Mouse (Mus musculus) limb, embryonic 10.5 days (tissue): Measurements from ENCODE around the gene Rspo3. TPM values are rescaled to one million over a fixed set of nuclear protein-coding genes. Genes with fewer than 3 reads are reported as not detected.

Experiments used
- DNase-seq: peaks from one replicate; pipeline ENCODE4 v3.0.0-alpha.2; 2017; ENCODE audit warnings: low spot score
- H3K27ac ChIP-seq: fragments of 300-500 bp; sonication (generic); 2 replicates; pipeline ENCODE4 v1.5.1; 2016; ENCODE audit warnings: mild to moderate bottlenecking
- H3K27me3 ChIP-seq: fragments of 300-500 bp; sonication (generic); 2 replicates; pipeline ENCODE4 v1.6.1; 2016; ENCODE audit warnings: low read depth, mild to moderate bottlenecking; ENCODE audit not compliant: poor library complexity, severe bottlenecking
- H3K36me3 ChIP-seq: fragments of 300-500 bp; sonication (generic); 2 replicates; pipeline ENCODE4 v1.6.1; 2016; ENCODE audit warnings: mild to moderate bottlenecking, moderate library complexity
- H3K4me1 ChIP-seq: fragments of 300-500 bp; sonication (generic); 2 replicates; pipeline ENCODE4 v1.6.1; 2016
- H3K4me3 ChIP-seq: fragments of 300-500 bp; sonication (generic); 2 replicates; pipeline ENCODE4 v1.5.1; 2016; ENCODE audit warnings: mild to moderate bottlenecking, moderate library complexity
- H3K9me3 ChIP-seq: fragments of 300-500 bp; sonication (generic); replicated peaks from 2 replicates; pipeline ENCODE4 v1.6.1; 2016; ENCODE audit warnings: mild to moderate bottlenecking
- WGBS: fragments of 180-500 bp; shearing (Covaris S2); methylation state at CpG from one replicate; pipeline ENCODE4 v1.1.7; 2016; 5-methylcytosine and 5-hydroxymethylcytosine counted together
- polyA plus RNA-seq: library from polyadenylated mRNA; unstranded; fragments of >200 nt; fragmentation: Nextera tagmentation; extraction: Ambion mirVana; gene quantifications from 2 replicates; pipeline ENCODE4 v1.2.1, GENCODE M21; 2016

Rspo3 gene
- 8.3 and 12.2 TPM in 2 replicates for polyA plus RNA-seq

- no peaks in the 10 kb centered on the region for H3K9me3 ChIP-seq
- WGBS: under 1% methylated on average over 43 of the region's 44 CpGs
- peak within 1 kb of the TSS; percentile 74 for H3K4me3 ChIP-seq
- H3K27me3 ChIP-seq: peaks cover 20% of the 10 kb centered on the region; the same call in 1 of the 2 replicates
- H3K27ac ChIP-seq: peak within 1 kb of the TSS; percentile 89
- no peaks in the 10 kb centered on the region for H3K36me3 ChIP-seq
- H3K4me1 ChIP-seq: peaks cover 36% of the 10 kb centered on the region
- peak; percentile 79 for DNase-seq
Measured at GRCm38 (mm10) chr10:29535546-29536260, at the start of gene Rspo3. Gene Rspo3 (minus strand): TSS chr10:29535867.

- no peaks in the 10 kb centered on the region for H3K4me1 ChIP-seq
- H3K36me3 ChIP-seq: no peaks in the 10 kb centered on the region
- H3K9me3 ChIP-seq: no peaks in the 10 kb centered on the region
- DNase-seq: no peak
- no peaks in the 10 kb centered on the region for H3K27me3 ChIP-seq
- no peak overlapping the region for H3K4me3 ChIP-seq
- 85% methylated on average over 3 of the region's 3 CpGs for WGBS
- no peak overlapping the region for H3K27ac ChIP-seq
Measured at GRCm38 (mm10) chr10:29581940-29582339, 46.3 kb upstream of the Rspo3 start.

GRCm38 (mm10) chr10:29581476-29581875 is 45.8 kb upstream of the Rspo3 start:
- no peak overlapping the region for H3K4me3 ChIP-seq

GRCm38 (mm10) chr10:29555983-29556382 is 20.3 kb upstream of the Rspo3 start:
- Histone ChIP-seq H3K9me3 (no peaks in the 10 kb centered on the region), H3K4me1 (peaks cover 20% of the 10 kb centered on the region), H3K4me3 (no peak overlapping the region), H3K27ac (no peak overlapping the region), H3K27me3 (no peaks in the 10 kb centered on the region), H3K36me3 (no peaks in the 10 kb centered on the region)
- WGBS: 54% methylated on average over 2 of the region's 2 CpGs
- DNase-seq: no peak

More at GRCm38 (mm10) chr10:29581476-29581875, 45.8 kb upstream of the Rspo3 start:
- Histone ChIP-seq H3K27me3 (no peaks in the 10 kb centered on the region), H3K4me1 (no peaks in the 10 kb centered on the region), H3K36me3 (no peaks in the 10 kb centered on the region), H3K9me3 (no peaks in the 10 kb centered on the region), H3K27ac (no peak overlapping the region)
- no peak for DNase-seq
- 82% methylated on average over 3 of the region's 3 CpGs for WGBS

- 0 out of 2 replicates have a peak overlapping the region, but pooled peaks have one; percentile 26 for H3K27ac ChIP-seq
- no peaks in the 10 kb centered on the region for H3K9me3 ChIP-seq
- WGBS: 15% methylated on average over 2 of the region's 2 CpGs
- H3K4me3 ChIP-seq: no peak overlapping the region
- DNase-seq: no peak
- H3K27me3 ChIP-seq: no peaks in the 10 kb centered on the region
- H3K36me3 ChIP-seq: no peaks in the 10 kb centered on the region
- peaks cover 20% of the 10 kb centered on the region for H3K4me1 ChIP-seq
Measured at GRCm38 (mm10) chr10:29554365-29554764, 18.7 kb upstream of the Rspo3 start.

- Histone ChIP-seq H3K4me3 (no peak overlapping the region), H3K4me1 (peaks cover 6% of the 10 kb centered on the region; the same call in 1 of the 2 replicates), H3K9me3 (no peaks in the 10 kb centered on the region), H3K27ac (no peak overlapping the region), H3K27me3 (no peaks in the 10 kb centered on the region), H3K36me3 (no peaks in the 10 kb centered on the region)
- no peak for DNase-seq
- 83% methylated on average over 3 of the region's 3 CpGs for WGBS
Measured at GRCm38 (mm10) chr10:29542982-29543381, 7.3 kb upstream of the Rspo3 start.

GRCm38 (mm10) chr10:29539516-29539915 is 3.8 kb upstream of the Rspo3 start:
- no peak overlapping the region for H3K4me3 ChIP-seq
- H3K4me1 ChIP-seq: peaks cover 27% of the 10 kb centered on the region
- H3K9me3 ChIP-seq: no peaks in the 10 kb centered on the region
- 91% methylated on average over 2 of the region's 2 CpGs for WGBS
- H3K27me3 ChIP-seq: peaks cover 17% of the 10 kb centered on the region; the same call in 1 of the 2 replicates
- H3K27ac ChIP-seq: no peak overlapping the region
- DNase-seq: no peak
- no peaks in the 10 kb centered on the region for H3K36me3 ChIP-seq

- WGBS: 86% methylated on average over 2 of the region's 2 CpGs
- peaks cover 20% of the 10 kb centered on the region; the same call in 1 of the 2 replicates for H3K27me3 ChIP-seq
Measured at GRCm38 (mm10) chr10:29538791-29539190, 3.1 kb upstream of the Rspo3 start.

GRCm38 (mm10) chr10:29534830-29535227 is 838 bp downstream of the Rspo3 start:
- no peaks in the 10 kb centered on the region for H3K36me3 ChIP-seq
- 0% methylated on average over 7 of the region's 7 CpGs for WGBS
- peaks cover 36% of the 10 kb centered on the region for H3K4me1 ChIP-seq
- H3K27me3 ChIP-seq: peaks cover 20% of the 10 kb centered on the region; the same call in 1 of the 2 replicates
- DNase-seq: peak; percentile 48
- no peaks in the 10 kb centered on the region for H3K9me3 ChIP-seq
- H3K4me3 ChIP-seq: peak overlapping the region; percentile 74
- peak overlapping the region; percentile 85 for H3K27ac ChIP-seq

More at GRCm38 (mm10) chr10:29538791-29539190, 3.1 kb upstream of the Rspo3 start:
- peaks cover 35% of the 10 kb centered on the region for H3K4me1 ChIP-seq
- no peaks in the 10 kb centered on the region for H3K36me3 ChIP-seq
- H3K4me3 ChIP-seq: no peak overlapping the region
- DNase-seq: no peak
- H3K9me3 ChIP-seq: no peaks in the 10 kb centered on the region
- H3K27ac ChIP-seq: no peak overlapping the region

- Histone ChIP-seq H3K27me3 (peaks cover 20% of the 10 kb centered on the region; the same call in 1 of the 2 replicates), H3K4me1 (peaks cover 36% of the 10 kb centered on the region), H3K27ac (peak overlapping the region; percentile 85), H3K36me3 (no peaks in the 10 kb centered on the region), H3K4me3 (peak overlapping the region; percentile 74), H3K9me3 (no peaks in the 10 kb centered on the region)
- peak; percentile 53 for DNase-seq
- WGBS: under 1% methylated on average over 24 of the region's 24 CpGs
Measured at GRCm38 (mm10) chr10:29533846-29534829, 1.5 kb downstream of the Rspo3 start.

- peak; percentile 88 for DNase-seq
- Histone ChIP-seq H3K9me3 (no peaks in the 10 kb centered on the region), H3K4me3 (peak overlapping the region; percentile 74), H3K4me1 (peaks cover 36% of the 10 kb centered on the region), H3K27ac (peak overlapping the region; percentile 85), H3K36me3 (no peaks in the 10 kb centered on the region), H3K27me3 (peaks cover 20% of the 10 kb centered on the region; the same call in 1 of the 2 replicates)
- WGBS: 1% methylated on average over 30 of the region's 30 CpGs
Measured at GRCm38 (mm10) chr10:29532821-29533715, 2.6 kb downstream of the Rspo3 start.

GRCm38 (mm10) chr10:29513563-29513962 is 22.1 kb downstream of the Rspo3 start:
- no peak for DNase-seq

More at GRCm38 (mm10) chr10:29513563-29513962, 22.1 kb downstream of the Rspo3 start:
- 95% methylated on average over 1 of the region's 1 CpGs for WGBS
- H3K36me3 ChIP-seq: no peaks in the 10 kb centered on the region
- no peaks in the 10 kb centered on the region for H3K27me3 ChIP-seq
- H3K9me3 ChIP-seq: no peaks in the 10 kb centered on the region
- no peaks in the 10 kb centered on the region for H3K4me1 ChIP-seq
- no peak overlapping the region for H3K27ac ChIP-seq
- no peak overlapping the region for H3K4me3 ChIP-seq
